Mouse (Mus musculus): ENCODE data around the gene Fxyd7.
A peak's percentile ranks its signal among the peaks of the same experiment; 100 is the strongest.

The Fxyd7 gene

GRCm38 (mm10) chr7:31051321-31052021 lies at the start of gene Fxyd7:
Gene Fxyd7, minus strand, starts transcription at chr7:31051467.
- DNase-seq (ENCODE audit: low spot score), result no peak

- DNase-seq (ENCODE audit: low spot score), result no peak
Observed at GRCm38 (mm10) chr7:31100786-31101185, 49.5 kb upstream of the Fxyd7 start.

- no peak for DNase-seq (ENCODE audit: low spot score)
Observed at GRCm38 (mm10) chr7:31099612-31099982, 48.3 kb upstream of the Fxyd7 start.

- no peak for DNase-seq (ENCODE audit: low spot score)
Observed at GRCm38 (mm10) chr7:31098697-31099611, 47.7 kb upstream of the Fxyd7 start.

GRCm38 (mm10) chr7:31097583-31098248 lies 46.4 kb upstream of the Fxyd7 start:
- DNase-seq (ENCODE audit: low spot score), result peak; percentile 89

- no peak for DNase-seq (ENCODE audit: low spot score)
Observed at GRCm38 (mm10) chr7:31096892-31097564, 45.8 kb upstream of the Fxyd7 start.

GRCm38 (mm10) chr7:31094774-31095501 lies 43.7 kb upstream of the Fxyd7 start:
- no peak for DNase-seq (ENCODE audit: low spot score)

GRCm38 (mm10) chr7:31089721-31090120 lies 38.5 kb upstream of the Fxyd7 start:
- no peak for DNase-seq (ENCODE audit: low spot score)

- no peak for DNase-seq (ENCODE audit: low spot score)
Observed at GRCm38 (mm10) chr7:31088206-31088605, 36.9 kb upstream of the Fxyd7 start.

- no peak for DNase-seq (ENCODE audit: low spot score)
Observed at GRCm38 (mm10) chr7:31087262-31087661, 36.0 kb upstream of the Fxyd7 start.

GRCm38 (mm10) chr7:31086175-31086755 lies 35.0 kb upstream of the Fxyd7 start:
- no peak for DNase-seq (ENCODE audit: low spot score)

GRCm38 (mm10) chr7:31085171-31085570 lies 33.9 kb upstream of the Fxyd7 start:
- DNase-seq (ENCODE audit: low spot score), result no peak

- DNase-seq (ENCODE audit: low spot score), result no peak
Observed at GRCm38 (mm10) chr7:31084140-31084539, 32.9 kb upstream of the Fxyd7 start.

GRCm38 (mm10) chr7:31082831-31083588 lies 31.7 kb upstream of the Fxyd7 start:
- peak; percentile 51 for DNase-seq (ENCODE audit: low spot score)

GRCm38 (mm10) chr7:31082106-31082505 lies 30.8 kb upstream of the Fxyd7 start:
- DNase-seq (ENCODE audit: low spot score), result no peak

GRCm38 (mm10) chr7:31081106-31081505 lies 29.8 kb upstream of the Fxyd7 start:
- DNase-seq (ENCODE audit: low spot score), result no peak

- DNase-seq (ENCODE audit: low spot score), result no peak
Observed at GRCm38 (mm10) chr7:31080611-31081010, 29.3 kb upstream of the Fxyd7 start.

- DNase-seq (ENCODE audit: low spot score), result no peak
Observed at GRCm38 (mm10) chr7:31079670-31080069, 28.4 kb upstream of the Fxyd7 start.

- no peak for DNase-seq (ENCODE audit: low spot score)
Observed at GRCm38 (mm10) chr7:31077885-31078445, 26.7 kb upstream of the Fxyd7 start.

- no peak for DNase-seq (ENCODE audit: low spot score)
Observed at GRCm38 (mm10) chr7:31077470-31077869, 26.2 kb upstream of the Fxyd7 start.
